Mouse (Mus musculus) bone marrow macrophage, adult 2 months (primary cell): ENCODE results near the gene Olfr1294.

Experiments
- CTCF ChIP-seq: IDR thresholded peaks from 2 replicates; pipeline ENCODE4 v1.5.1; 2012; ENCODE audit warnings: low read depth, mild to moderate bottlenecking, low read length, moderate library complexity
- POLR2A ChIP-seq: IDR thresholded peaks from 2 replicates; pipeline ENCODE4 v1.6.1; 2012; ENCODE audit warnings: mild to moderate bottlenecking, low read depth, low read length, borderline replicate concordance

GRCm38 (mm10) chr2:111524903-111525302 is 15.2 kb downstream of the Olfr1294 start, which contains the start of gene Olfr1293-ps:
- TF ChIP-seq CTCF = no peak
- TF ChIP-seq POLR2A = no peak
